Mouse (Mus musculus): ENCODE measurements around the gene Klhl26.

- TF ChIP-seq CTCF (IDR thresholded peaks at IDR 0.05; ENCODE audit: borderline replicate concordance, insufficient read depth, low read depth, low read length) (no peak), POLR2A (IDR thresholded peaks at IDR 0.05; ENCODE audit: borderline replicate concordance, insufficient read depth, low read length) (no peak)
Observed at GRCm38 (mm10) chr8:70481908-70482307, 5.1 kb upstream of the Klhl26 start.

All from cerebellum, adult 2 months (tissue).